Mouse (Mus musculus): ENCODE results near the gene Prss3. TPM values are rescaled to one million over a fixed set of nuclear protein-coding genes. Genes with fewer than 3 reads are reported as not detected.

Gene Prss3
- polyA plus RNA-seq (2012; ENCODE audit: low replicate concordance) = not detected in 2 replicates

DNA sequence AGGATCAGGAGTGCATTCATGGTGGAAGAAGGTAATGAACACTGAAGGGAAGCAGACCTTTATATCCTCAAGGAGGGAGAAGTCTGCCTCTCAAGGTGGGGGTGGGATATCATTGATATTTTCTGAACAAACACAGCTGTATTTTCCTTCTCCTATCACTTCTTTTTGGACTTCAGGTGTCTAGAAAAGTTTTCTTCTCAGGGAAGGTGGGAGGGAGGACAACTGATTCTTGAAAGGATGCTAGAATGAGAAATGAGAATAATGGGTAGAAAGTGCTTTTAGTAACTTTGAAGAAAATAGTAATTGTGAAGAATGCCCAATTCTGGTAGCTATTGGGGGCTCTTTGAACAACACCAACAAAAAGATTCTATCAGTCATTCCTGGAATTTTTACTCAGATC lies at the start of gene Prss3:
Gene Prss3, minus strand, starts transcription at position 101 of the 400 bp plus-strand sequence.

DNA sequence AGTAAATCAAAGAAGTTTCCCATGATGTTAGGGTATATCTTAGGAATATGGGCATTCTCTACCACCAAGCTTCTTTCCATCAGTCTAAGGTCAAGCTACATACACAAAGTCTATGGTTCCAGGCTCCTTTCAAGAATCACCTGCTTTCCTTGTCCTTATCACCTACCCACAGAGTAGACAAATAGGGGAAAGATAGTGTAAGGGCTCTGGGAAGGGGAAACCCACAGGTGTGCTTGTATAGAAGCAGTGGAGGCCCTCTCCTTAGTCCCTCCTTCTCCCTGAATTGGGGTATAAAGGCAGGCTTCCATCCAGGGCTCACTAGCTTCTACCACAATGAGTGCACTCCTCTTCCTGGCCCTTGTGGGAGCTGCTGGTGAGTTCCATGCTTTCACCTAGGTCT lies 14.6 kb upstream of the Prss3 start, which contains the start of gene Gm5771:
Gene Gm5771, plus strand, starts transcription at position 301 of the 400 bp plus-strand sequence.

DNA sequence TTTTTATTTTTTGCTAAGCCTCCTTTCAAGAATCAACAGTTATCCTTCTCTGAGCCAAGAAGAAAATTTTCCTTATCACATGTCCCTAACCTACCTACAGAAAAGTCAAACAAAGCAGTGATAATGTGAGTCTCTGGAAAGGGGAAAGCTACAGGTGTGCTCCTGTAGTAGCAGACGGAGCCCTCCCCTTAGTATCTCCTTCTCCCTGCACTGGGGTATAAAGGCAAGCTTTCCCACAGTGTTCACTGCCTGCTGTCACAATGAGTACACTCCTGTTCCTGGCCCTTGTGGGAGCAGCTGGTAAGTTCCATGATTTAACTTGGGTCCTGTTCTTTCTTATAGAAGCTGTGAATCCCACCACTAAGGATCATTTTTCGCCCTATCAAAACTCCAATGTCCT lies 23.5 kb downstream of the Prss3 start, which contains the start of gene Try10:
Gene Try10, plus strand, starts transcription at position 174 of the 400 bp plus-strand sequence.

Other genes with a start within 250 kb of the Prss3 start
- not detected in 2 replicates for gene Try4, start 75.4 kb downstream of the Prss3 start, polyA plus RNA-seq (2012; ENCODE audit: low replicate concordance)
- gene Try5, start 60.8 kb downstream of the Prss3 start, polyA plus RNA-seq (2012; ENCODE audit: low replicate concordance) = not detected in 2 replicates
- gene Try10, start 23.6 kb downstream of the Prss3 start, polyA plus RNA-seq (2012; ENCODE audit: low replicate concordance) = not detected in 2 replicates
- gene Gm5771, start 14.7 kb upstream of the Prss3 start, polyA plus RNA-seq (2012; ENCODE audit: low replicate concordance) = not detected in 2 replicates
- not detected in 2 replicates for gene Gm10334, start 68.5 kb upstream of the Prss3 start, polyA plus RNA-seq (2012; ENCODE audit: low replicate concordance)
- gene Prss1, start 81.3 kb upstream of the Prss3 start, polyA plus RNA-seq (2012; ENCODE audit: low replicate concordance) = not detected in 2 replicates
- gene Prss2, start 144.1 kb upstream of the Prss3 start, polyA plus RNA-seq (2012; ENCODE audit: low replicate concordance) = not detected in 2 replicates
- gene Ephb6, start 227.8 kb upstream of the Prss3 start, polyA plus RNA-seq (2012; ENCODE audit: low replicate concordance) = 1.2 and 8.3 TPM in 2 replicates